Mouse (Mus musculus): ENCODE measurements at regions not wholly inside any gene's neighbourhood (a gene's known extent, or its start where the extent isn't known, plus 50 kb on each side); places are given as distances from the start of the nearest gene placed in this dataset.

GRCm38 (mm10) chr4:90797472-90797871, 578.9 kb downstream of the Zfp352 start:
- H3K27ac ChIP-seq (ENCODE audit: low read depth, low read length): no peak overlapping the region
- no peak for DNase-seq (ENCODE audit: low spot score)
- no peak overlapping the region for H3K4me3 ChIP-seq (ENCODE audit: low read depth, low read length)
- no peak for ATAC-seq (ENCODE audit: insufficient read depth, low FRiP score, low TSS enrichment)
- 80% methylated on average over 8 of the region's 8 CpGs for WGBS
- H3K36me3 ChIP-seq (ENCODE audit: control insufficient read depth, insufficient read depth, low read length): no peaks in the 10 kb centered on the region
- H3K9ac ChIP-seq (ENCODE audit: low read length): no peak overlapping the region
- H3K27me3 ChIP-seq (ENCODE audit: control insufficient read depth, insufficient read depth, low read length): no peaks in the 10 kb centered on the region
- no peak overlapping the region for H3K4me2 ChIP-seq (ENCODE audit: low read depth)
- H3K4me1 ChIP-seq (ENCODE audit: control insufficient read depth, insufficient read depth, low read length): no peaks in the 10 kb centered on the region
- H3K9me3 ChIP-seq (ENCODE audit: control insufficient read depth, low read length): no peaks in the 10 kb centered on the region
